Mouse (Mus musculus): ENCODE results near the gene Zfhx2.

- TF ChIP-seq EP300 (IDR thresholded peaks at IDR 0.05; ENCODE audit: low read length) (no peak), POLR2A (IDR thresholded peaks at IDR 0.05; ENCODE audit: low read depth, low read length) (no peak), RAD21 (IDR thresholded peaks at IDR 0.05; ENCODE audit: low read depth, low read length) (peak; percentile 2), SMC3 (IDR thresholded peaks at IDR 0.05; ENCODE audit: low read depth, low read length) (no peak), CTCF (conservative IDR thresholded peaks at IDR 0.05 in 1 of 2, IDR thresholded peaks at IDR 0.05 in 1 of 2; ENCODE audit: low read depth in 2 of 2, low read length in 2 of 2) (peak in 1 of 2 experiments; percentile 33; a peak in 2 of 4 replicates), MAX (IDR thresholded peaks at IDR 0.05; ENCODE audit: low read length) (no peak)
Observed at GRCm38 (mm10) chr14:55027653-55028052, 64.5 kb downstream of the Zfhx2 start.
